Mouse (Mus musculus): Measurements from ENCODE around the gene Cfd. TPM values are rescaled to one million over a fixed set of nuclear protein-coding genes. Genes with fewer than 3 reads are reported as not detected.

Gene Cfd
- 0.03 TPM in 1 of 2 replicates, not detected in the other for polyA plus RNA-seq (2012; rRNA removed)

DNA sequence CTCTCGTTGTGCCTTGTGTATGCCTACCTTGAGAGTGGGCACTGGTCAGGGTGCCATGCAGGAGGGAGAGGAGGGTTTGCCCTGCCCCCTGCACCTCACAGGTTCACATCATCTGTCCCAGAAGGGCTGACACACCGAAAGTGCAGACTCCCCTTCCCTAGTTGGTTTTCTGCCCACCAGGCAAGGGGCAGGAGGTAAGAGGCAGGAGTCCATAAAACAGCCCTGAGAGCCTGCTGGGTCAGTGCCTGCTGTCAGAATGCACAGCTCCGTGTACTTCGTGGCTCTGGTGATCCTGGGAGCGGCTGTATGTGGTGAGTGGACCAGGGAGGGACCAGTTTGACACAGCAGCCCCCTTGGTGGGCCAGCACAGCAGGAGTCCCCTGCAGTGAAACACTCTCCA is at the start of gene Cfd:
Cfd (plus strand) TSS at position 184 of the 400 bp plus-strand sequence.

GRCm38 (mm10) chr10:79853860-79854795 is 36.5 kb upstream of the Cfd start, which contains the start of gene Ptbp1:
Ptbp1 (plus strand) TSS chr10:79854427.

DNA sequence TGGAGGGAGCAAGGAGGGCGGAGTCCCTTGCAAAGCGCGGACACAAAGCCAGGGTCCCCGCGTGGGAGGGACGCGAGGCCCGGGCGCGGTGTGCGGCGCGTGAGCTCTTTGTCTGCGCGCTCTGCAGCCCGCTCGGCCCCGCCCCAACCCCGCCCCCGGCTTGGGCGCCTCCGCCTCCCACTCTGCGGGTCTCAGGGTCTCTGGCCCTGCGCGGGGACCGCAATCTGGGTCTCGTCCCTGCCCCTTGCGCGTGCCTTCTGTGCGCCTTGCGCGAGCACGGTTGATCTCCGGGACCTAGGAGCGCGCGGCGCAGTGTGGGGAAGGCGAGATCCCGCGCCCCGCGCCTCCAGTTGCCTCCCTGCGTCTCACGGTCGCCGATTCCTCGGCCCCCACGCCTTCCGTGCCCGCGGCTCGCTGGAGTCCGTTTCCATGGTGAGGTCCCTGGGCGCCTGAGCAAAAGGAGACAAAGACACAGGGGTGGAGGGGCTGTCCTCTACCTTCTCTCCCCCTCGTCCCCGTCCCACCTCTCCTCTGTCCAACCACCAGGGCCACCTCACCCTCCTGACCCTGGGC is 16.3 kb upstream of the Cfd start, which contains the start of the genes Prtn3 and Plppr3:
Prtn3 (plus strand) TSS at position 187 of the 573 bp plus-strand sequence.
Plppr3 (minus strand) TSS at position 345 of the 573 bp plus-strand sequence.

GRCm38 (mm10) chr10:79886054-79886453 is 4.6 kb upstream of the Cfd start, which contains the start of gene Elane:
Elane (plus strand) TSS chr10:79886247.

DNA sequence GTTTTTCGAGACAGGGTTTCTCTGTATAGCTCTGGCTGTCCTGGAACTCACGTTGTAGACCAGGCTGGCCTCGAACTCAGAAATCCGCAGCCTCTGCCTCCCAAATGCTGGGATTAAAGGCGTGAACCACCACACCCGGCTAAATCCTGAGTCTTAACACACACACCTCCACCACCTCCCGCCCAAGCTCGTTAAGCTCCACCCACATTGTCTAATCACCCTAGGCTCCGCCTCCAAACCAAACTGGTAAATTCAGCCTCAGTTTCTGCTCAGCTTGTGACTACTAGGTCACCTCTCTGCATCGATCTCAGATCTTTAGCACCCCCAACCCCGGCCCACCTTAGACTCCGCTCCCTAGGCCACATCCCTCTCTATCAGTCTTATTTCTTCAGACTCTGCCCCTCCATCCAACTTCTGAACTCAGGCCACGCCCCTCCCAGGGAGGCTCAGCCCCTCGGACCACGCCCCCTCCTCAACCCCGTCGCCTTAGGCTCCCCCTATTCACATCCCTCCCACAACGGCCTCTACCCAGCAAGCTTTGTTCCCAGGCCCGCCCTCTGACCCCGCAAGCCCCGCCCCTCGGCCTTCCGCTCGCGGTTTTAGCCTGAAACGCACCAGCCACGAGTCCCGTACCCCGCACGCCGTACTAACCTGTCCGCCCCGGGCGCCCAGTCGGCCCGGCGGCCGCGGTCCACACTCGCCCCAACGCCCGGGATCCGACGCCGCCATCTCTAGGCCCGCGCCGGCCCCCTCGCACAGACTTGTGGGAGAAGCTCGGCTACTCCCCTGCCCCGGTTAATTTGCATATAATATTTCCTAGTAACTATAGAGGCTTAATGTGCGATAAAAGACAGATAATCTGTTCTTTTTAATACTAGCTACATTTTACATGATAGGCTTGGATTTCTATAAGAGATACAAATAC is 17.8 kb downstream of the Cfd start, which contains the start of gene Med16:
Med16 (minus strand) TSS at position 757 of the 925 bp plus-strand sequence.

GRCm38 (mm10) chr10:79910556-79910955 is 19.9 kb downstream of the Cfd start, which contains the start of gene Gm26602:
Gm26602 (plus strand) TSS chr10:79910856.

DNA sequence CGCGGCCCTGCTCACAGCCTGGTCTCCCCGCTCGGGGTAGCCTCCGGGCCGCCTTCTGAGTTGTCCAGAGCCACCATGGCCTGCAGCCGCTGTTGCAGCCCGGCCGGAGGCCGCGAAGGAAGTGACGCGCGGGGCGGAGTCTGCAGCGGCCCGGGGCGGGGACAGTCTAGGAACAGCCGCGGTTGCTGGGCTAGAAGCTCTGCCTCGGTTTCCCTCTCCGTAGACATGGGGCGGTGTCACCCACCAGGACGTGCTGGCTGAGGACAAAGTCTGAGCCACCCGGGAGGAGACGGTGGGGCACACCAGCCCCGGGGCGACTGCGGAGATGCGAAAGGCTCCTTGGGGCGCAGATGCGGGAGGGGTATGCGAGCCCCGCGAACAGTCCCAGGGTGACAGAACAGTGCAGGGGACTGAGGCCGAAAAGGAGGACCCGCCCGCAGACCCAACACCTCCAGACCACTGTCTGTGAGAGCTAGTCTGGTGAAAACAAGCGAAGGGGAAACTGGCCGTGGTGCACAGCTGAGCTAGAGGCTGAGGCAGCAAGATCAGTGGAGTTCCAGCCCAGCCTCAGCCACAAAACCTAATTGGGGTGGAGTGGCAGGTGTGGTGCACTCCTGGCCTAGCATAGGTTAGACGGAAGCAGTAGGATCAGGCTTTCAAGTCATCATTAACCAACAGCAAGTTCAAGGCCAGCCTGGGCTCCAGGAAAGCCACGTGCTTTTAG is 26.3 kb downstream of the Cfd start, which contains the start of gene Kiss1r:
Kiss1r (plus strand) TSS at position 164 of the 724 bp plus-strand sequence.

DNA sequence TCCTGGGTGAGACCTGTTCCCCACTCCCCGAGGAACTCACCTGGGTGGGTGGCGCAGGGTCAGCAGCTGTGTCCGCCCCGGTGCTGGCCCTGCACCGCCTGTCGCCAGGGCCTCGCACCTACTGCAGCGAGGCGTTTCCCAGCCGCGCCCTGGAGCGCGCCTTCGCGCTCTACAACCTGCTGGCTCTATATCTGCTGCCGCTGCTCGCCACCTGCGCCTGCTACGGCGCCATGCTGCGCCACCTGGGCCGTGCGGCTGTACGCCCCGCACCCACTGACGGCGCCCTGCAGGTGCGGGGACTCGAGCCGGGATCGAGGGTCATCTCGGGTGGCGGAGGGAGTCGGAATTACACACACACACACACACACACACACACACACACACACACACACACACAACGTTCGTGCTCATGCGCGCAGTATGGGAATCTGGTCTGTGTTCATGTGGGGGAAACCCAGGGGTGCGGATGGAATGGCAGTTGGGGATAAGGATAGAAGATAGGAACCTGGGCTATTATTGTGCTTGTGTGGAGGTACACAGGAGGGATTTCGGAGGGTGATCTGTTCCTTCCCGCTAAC is 30.4 kb downstream of the Cfd start, which contains the start of gene R3hdm4:
R3hdm4 (minus strand) TSS at position 251 of the 578 bp plus-strand sequence.

DNA sequence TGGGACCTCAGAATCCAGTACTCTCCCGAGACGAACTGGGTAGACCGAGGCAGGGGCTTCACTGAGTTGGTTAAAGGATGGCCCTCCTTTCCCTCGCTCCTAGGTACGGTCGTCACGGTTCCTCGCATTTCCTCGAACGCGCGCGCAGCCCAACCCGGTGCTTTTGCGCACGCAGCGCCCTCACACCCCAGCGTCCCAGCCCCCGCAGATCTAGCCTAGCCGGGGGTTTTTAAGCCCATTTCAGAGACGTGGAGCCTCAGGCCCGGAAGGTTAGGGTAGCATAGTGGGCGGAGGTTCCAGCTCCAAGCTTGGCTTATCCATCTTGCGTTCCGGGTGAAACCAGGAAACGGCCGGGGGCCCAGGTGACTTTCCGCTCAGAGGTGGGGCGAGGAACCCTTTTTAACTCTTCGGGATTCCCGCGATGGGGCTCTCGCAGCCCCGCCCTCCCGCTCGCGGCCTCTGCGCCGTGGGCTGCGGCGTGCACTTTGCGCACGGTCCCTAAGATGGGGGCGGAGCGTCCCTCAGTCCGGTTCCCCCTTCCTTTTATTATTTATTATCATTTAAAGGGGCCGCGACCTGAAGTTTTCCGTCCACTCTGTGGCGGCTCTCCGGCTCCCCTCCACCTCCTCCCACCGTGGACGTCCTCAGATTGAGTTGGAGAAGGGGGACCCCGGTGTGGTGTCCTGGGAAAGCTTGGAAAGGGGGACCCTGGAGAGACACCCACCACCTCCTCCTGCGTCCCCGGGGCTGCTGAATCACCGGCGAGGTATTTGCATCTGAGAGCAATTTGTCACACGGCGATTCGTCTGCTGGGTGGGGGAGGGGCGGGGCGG is 36.1 kb downstream of the Cfd start, which contains the start of gene Arid3a:
Arid3a (plus strand) TSS at position 553 of the 833 bp plus-strand sequence.

Other genes with a start within 250 kb of the Cfd start
- not detected in 2 replicates for gene Odf3l2, start 245.1 kb upstream of the Cfd start, polyA plus RNA-seq (2012; rRNA removed)
- 0.15 and 0.27 TPM in 2 replicates for gene Madcam1, start 226.3 kb upstream of the Cfd start, polyA plus RNA-seq (2012; rRNA removed)
- 13.3 and 13.8 TPM in 2 replicates for gene Tpgs1, start 221.5 kb upstream of the Cfd start, polyA plus RNA-seq (2012; rRNA removed)
- gene Cdc34, start 208.7 kb upstream of the Cfd start, polyA plus RNA-seq (2012; rRNA removed): 114 and 122 TPM in 2 replicates
- gene Gzmm, start 201.8 kb upstream of the Cfd start, polyA plus RNA-seq (2012; rRNA removed): 0.07 and 0.23 TPM in 2 replicates
- gene Bsg, start 186.4 kb upstream of the Cfd start, polyA plus RNA-seq (2012; rRNA removed): 516 and 611 TPM in 2 replicates
- gene Hcn2, start 174.2 kb upstream of the Cfd start, polyA plus RNA-seq (2012; rRNA removed): 0.07 and 0.08 TPM in 2 replicates
- 15.2 and 16.1 TPM in 2 replicates for gene Polrmt, start 144.3 kb upstream of the Cfd start, polyA plus RNA-seq (2012; rRNA removed)
- not detected in 2 replicates for gene Fgf22, start 135.8 kb upstream of the Cfd start, polyA plus RNA-seq (2012; rRNA removed)
- 40.0 and 46.4 TPM in 2 replicates for gene Rnf126, start 123.9 kb upstream of the Cfd start, polyA plus RNA-seq (2012; rRNA removed)
- gene Fstl3, start 113.6 kb upstream of the Cfd start, polyA plus RNA-seq (2012; rRNA removed): 0.50 and 0.51 TPM in 2 replicates
- 1.9 and 3.0 TPM in 2 replicates for gene Prss57, start 99.9 kb upstream of the Cfd start, polyA plus RNA-seq (2012; rRNA removed)
- gene Palm, start 97.3 kb upstream of the Cfd start, polyA plus RNA-seq (2012; rRNA removed): 3.6 and 3.9 TPM in 2 replicates
- gene Misp, start 69.9 kb upstream of the Cfd start, polyA plus RNA-seq (2012; rRNA removed): 0.16 TPM in 2 replicates
- 117 and 130 TPM in 2 replicates for gene Ptbp1, start 36.4 kb upstream of the Cfd start, polyA plus RNA-seq (2012; rRNA removed)
- 119 and 171 TPM in 2 replicates for gene Prtn3, start 16.4 kb upstream of the Cfd start, polyA plus RNA-seq (2012; rRNA removed)
- gene Plppr3, start 16.2 kb upstream of the Cfd start, polyA plus RNA-seq (2012; rRNA removed): 6.2 and 6.7 TPM in 2 replicates
- gene Elane, start 4.6 kb upstream of the Cfd start, polyA plus RNA-seq (2012; rRNA removed): 36.8 and 63.1 TPM in 2 replicates
- 11.7 and 12.4 TPM in 2 replicates for gene Med16, start 18.1 kb downstream of the Cfd start, polyA plus RNA-seq (2012; rRNA removed)
- not detected in 2 replicates for gene Gm26602, start 20.0 kb downstream of the Cfd start, polyA plus RNA-seq (2012; rRNA removed)
- gene Kiss1r, start 26.1 kb downstream of the Cfd start, polyA plus RNA-seq (2012; rRNA removed): 0.23 and 0.24 TPM in 2 replicates
- gene R3hdm4, start 30.4 kb downstream of the Cfd start, polyA plus RNA-seq (2012; rRNA removed): 28.2 and 33.7 TPM in 2 replicates
- gene Arid3a, start 36.2 kb downstream of the Cfd start, polyA plus RNA-seq (2012; rRNA removed): 4.7 and 5.8 TPM in 2 replicates
- gene Wdr18, start 69.3 kb downstream of the Cfd start, polyA plus RNA-seq (2012; rRNA removed): 22.7 and 23.6 TPM in 2 replicates
- gene Grin3b, start 79.9 kb downstream of the Cfd start, polyA plus RNA-seq (2012; rRNA removed): 0.02 and 0.05 TPM in 2 replicates
- 49.9 and 57.6 TPM in 2 replicates for gene Tmem259, start 93.5 kb downstream of the Cfd start, polyA plus RNA-seq (2012; rRNA removed)
- gene Cnn2, start 97.7 kb downstream of the Cfd start, polyA plus RNA-seq (2012; rRNA removed): 13.6 and 16.7 TPM in 2 replicates
- gene Abca7, start 105.6 kb downstream of the Cfd start, polyA plus RNA-seq (2012; rRNA removed): 8.8 and 11.5 TPM in 2 replicates
- 17.5 and 19.8 TPM in 2 replicates for gene Arhgap45, start 125.8 kb downstream of the Cfd start, polyA plus RNA-seq (2012; rRNA removed)
- 118 and 119 TPM in 2 replicates for gene Polr2e, start 148.9 kb downstream of the Cfd start, polyA plus RNA-seq (2012; rRNA removed)
- gene Gpx4, start 156.3 kb downstream of the Cfd start, polyA plus RNA-seq (2012; rRNA removed): 378 and 411 TPM in 2 replicates
- gene Sbno2, start 214.7 kb downstream of the Cfd start, polyA plus RNA-seq (2012; rRNA removed): 8.9 and 9.8 TPM in 2 replicates
- 88.1 and 91.3 TPM in 2 replicates for gene Stk11, start 224.9 kb downstream of the Cfd start, polyA plus RNA-seq (2012; rRNA removed)
- gene Atp5d, start 247.8 kb downstream of the Cfd start, polyA plus RNA-seq (2012; rRNA removed): 174 and 199 TPM in 2 replicates
- gene Cbarp, start 250.0 kb downstream of the Cfd start, polyA plus RNA-seq (2012; rRNA removed): 1.4 and 1.8 TPM in 2 replicates

Data from liver, embryonic 14 days (tissue).